Mouse (Mus musculus): ENCODE measurements around the gene Tmppe. TPM values are rescaled to one million over a fixed set of nuclear protein-coding genes. Genes with fewer than 3 reads are reported as not detected.

Tmppe gene
- polyA plus RNA-seq, 1 experiment from 2014 or later: 4.4 TPM

GRCm38 (mm10) chr9:114401685-114402080, 778 bp downstream of the Tmppe start:
- H3K4me2 ChIP-seq (replicated peaks; ENCODE audit: low read depth, low read length): peak overlapping the region; percentile 85
- 2% methylated on average over 16 of the region's 16 CpGs for WGBS
- peak overlapping the region; percentile 92 for H3K27ac ChIP-seq (ENCODE audit: low read length)
- H3K4me3 ChIP-seq (ENCODE audit: low read depth, low read length): peak overlapping the region; percentile 88
- H3K36me3 ChIP-seq (ENCODE audit: control insufficient read depth, insufficient read depth, low read length): peaks cover 10% of the 10 kb centered on the region; the same call in 1 of the 2 replicates
- H3K9me3 ChIP-seq (ENCODE audit: control insufficient read depth, low read depth, low read length): 0 out of 2 replicates have a peak, but pooled peaks cover 4% of the 10 kb centered on the region
- H3K27me3 ChIP-seq (ENCODE audit: control insufficient read depth, insufficient read depth, low read length): no peaks in the 10 kb centered on the region
- H3K4me1 ChIP-seq (ENCODE audit: control insufficient read depth, insufficient read depth, low read length): peaks cover 12% of the 10 kb centered on the region
- no peak; the same call in 1 of the 2 replicates for ATAC-seq (ENCODE audit: insufficient number of reproducible peaks, insufficient read depth, low FRiP score, low read depth)
- peak overlapping the region; percentile 81 for H3K9ac ChIP-seq (replicated peaks; ENCODE audit: low read depth, low read length)

DNA sequence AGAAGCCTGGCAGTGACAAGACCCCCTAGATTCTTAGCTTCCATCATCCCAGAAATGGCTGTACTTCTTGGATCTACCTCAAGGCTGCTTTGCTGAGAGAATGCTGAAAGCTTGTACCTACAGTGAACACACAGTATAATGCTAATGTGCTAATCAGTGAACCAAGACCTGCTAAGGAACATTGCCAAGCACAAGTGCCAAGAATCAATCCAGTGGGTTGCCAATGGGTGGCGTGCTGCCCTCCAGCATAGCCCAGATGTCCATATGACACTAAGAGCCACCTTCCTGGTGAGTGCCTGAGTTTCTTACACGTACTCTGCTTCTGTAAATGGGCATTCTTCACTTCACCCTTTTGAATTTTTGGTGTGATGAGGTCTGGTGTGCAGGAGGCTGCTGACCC, 6.8 kb downstream of the Tmppe start:
- no peak overlapping the region for H3K27ac ChIP-seq (ENCODE audit: low read length)
- no peak overlapping the region for H3K4me2 ChIP-seq (replicated peaks; ENCODE audit: low read depth, low read length)
- no peaks in the 10 kb centered on the region for H3K4me1 ChIP-seq (ENCODE audit: control insufficient read depth, insufficient read depth, low read length)
- H3K4me3 ChIP-seq (ENCODE audit: low read depth, low read length): no peak overlapping the region
- no peak overlapping the region for H3K9ac ChIP-seq (replicated peaks; ENCODE audit: low read depth, low read length)
- 84% methylated on average over 2 of the region's 2 CpGs for WGBS
- H3K36me3 ChIP-seq (ENCODE audit: control insufficient read depth, insufficient read depth, low read length): peaks cover 25% of the 10 kb centered on the region; the same call in 1 of the 2 replicates
- H3K27me3 ChIP-seq (ENCODE audit: control insufficient read depth, insufficient read depth, low read length): no peaks in the 10 kb centered on the region
- ATAC-seq (ENCODE audit: insufficient number of reproducible peaks, insufficient read depth, low FRiP score, low read depth): no peak
- 0 out of 2 replicates have a peak, but pooled peaks cover 4% of the 10 kb centered on the region for H3K9me3 ChIP-seq (ENCODE audit: control insufficient read depth, low read depth, low read length)

GRCm38 (mm10) chr9:114410313-114410862, 9.5 kb downstream of the Tmppe start:
- H3K27ac ChIP-seq (ENCODE audit: low read length): no peak overlapping the region
- H3K4me1 ChIP-seq (ENCODE audit: control insufficient read depth, insufficient read depth, low read length): no peaks in the 10 kb centered on the region
- no peak overlapping the region for H3K9ac ChIP-seq (replicated peaks; ENCODE audit: low read depth, low read length)
- H3K36me3 ChIP-seq (ENCODE audit: control insufficient read depth, insufficient read depth, low read length): peaks cover 20% of the 10 kb centered on the region; the same call in 1 of the 2 replicates
- H3K9me3 ChIP-seq (ENCODE audit: control insufficient read depth, low read depth, low read length): no peaks in the 10 kb centered on the region
- no peak for ATAC-seq (ENCODE audit: insufficient number of reproducible peaks, insufficient read depth, low FRiP score, low read depth)
- H3K4me2 ChIP-seq (replicated peaks; ENCODE audit: low read depth, low read length): no peak overlapping the region
- WGBS: 92% methylated on average over 11 of the region's 11 CpGs
- H3K4me3 ChIP-seq (ENCODE audit: low read depth, low read length): no peak overlapping the region
- no peaks in the 10 kb centered on the region for H3K27me3 ChIP-seq (ENCODE audit: control insufficient read depth, insufficient read depth, low read length)

DNA sequence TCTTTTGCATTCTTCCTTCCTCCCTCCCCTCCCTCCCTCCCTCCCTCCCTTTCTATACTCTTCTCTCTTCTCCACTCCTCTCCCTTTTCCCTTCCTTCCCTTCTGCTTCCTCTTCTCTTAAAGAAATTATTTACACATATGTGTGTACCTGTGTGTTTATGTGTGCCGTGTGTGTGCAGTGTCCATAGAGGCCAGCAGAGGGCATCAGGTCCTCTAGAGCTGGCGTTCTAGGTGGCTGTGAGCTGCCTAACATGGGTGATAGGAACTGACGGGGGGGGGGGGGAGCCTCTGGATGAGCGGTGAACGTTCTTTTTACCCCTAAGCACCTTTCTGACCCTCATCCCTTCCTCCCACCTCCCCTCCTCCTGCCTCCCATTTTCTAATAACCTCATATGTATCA, 10.4 kb downstream of the Tmppe start:
- H3K4me3 ChIP-seq (ENCODE audit: low read depth, low read length): no peak overlapping the region
- H3K9me3 ChIP-seq (ENCODE audit: control insufficient read depth, low read depth, low read length): no peaks in the 10 kb centered on the region
- ATAC-seq (ENCODE audit: insufficient number of reproducible peaks, insufficient read depth, low FRiP score, low read depth): no peak
- no peak overlapping the region for H3K4me2 ChIP-seq (replicated peaks; ENCODE audit: low read depth, low read length)
- H3K4me1 ChIP-seq (ENCODE audit: control insufficient read depth, insufficient read depth, low read length): no peaks in the 10 kb centered on the region
- peaks cover 15% of the 10 kb centered on the region; the same call in 1 of the 2 replicates for H3K36me3 ChIP-seq (ENCODE audit: control insufficient read depth, insufficient read depth, low read length)
- WGBS: 94% methylated on average over 5 of the region's 5 CpGs
- H3K27me3 ChIP-seq (ENCODE audit: control insufficient read depth, insufficient read depth, low read length): no peaks in the 10 kb centered on the region
- H3K27ac ChIP-seq (ENCODE audit: low read length): no peak overlapping the region
- H3K9ac ChIP-seq (replicated peaks; ENCODE audit: low read depth, low read length): no peak overlapping the region

GRCm38 (mm10) chr9:114412406-114412805, 11.5 kb downstream of the Tmppe start:
- ATAC-seq (ENCODE audit: insufficient number of reproducible peaks, insufficient read depth, low FRiP score, low read depth): no peak
- no peak overlapping the region for H3K27ac ChIP-seq (ENCODE audit: low read length)

GRCm38 (mm10) chr9:114413866-114414265, 13.0 kb downstream of the Tmppe start:
- H3K9me3 ChIP-seq (ENCODE audit: control insufficient read depth, low read depth, low read length): no peaks in the 10 kb centered on the region
- peaks cover 11% of the 10 kb centered on the region; the same call in 1 of the 2 replicates for H3K36me3 ChIP-seq (ENCODE audit: control insufficient read depth, insufficient read depth, low read length)
- H3K4me2 ChIP-seq (replicated peaks; ENCODE audit: low read depth, low read length): no peak overlapping the region
- H3K4me1 ChIP-seq (ENCODE audit: control insufficient read depth, insufficient read depth, low read length): no peaks in the 10 kb centered on the region
- no peak overlapping the region for H3K9ac ChIP-seq (replicated peaks; ENCODE audit: low read depth, low read length)
- H3K27ac ChIP-seq (ENCODE audit: low read length): no peak overlapping the region
- ATAC-seq (ENCODE audit: insufficient number of reproducible peaks, insufficient read depth, low FRiP score, low read depth): no peak
- WGBS: 85% methylated on average over 12 of the region's 12 CpGs
- H3K27me3 ChIP-seq (ENCODE audit: control insufficient read depth, insufficient read depth, low read length): no peaks in the 10 kb centered on the region
- H3K4me3 ChIP-seq (ENCODE audit: low read depth, low read length): no peak overlapping the region

More at GRCm38 (mm10) chr9:114412406-114412805, 11.5 kb downstream of the Tmppe start:
- Histone ChIP-seq H3K4me2 (replicated peaks; ENCODE audit: low read depth, low read length) (no peak overlapping the region), H3K9me3 (ENCODE audit: control insufficient read depth, low read depth, low read length) (no peaks in the 10 kb centered on the region), H3K36me3 (ENCODE audit: control insufficient read depth, insufficient read depth, low read length) (peaks cover 15% of the 10 kb centered on the region; the same call in 1 of the 2 replicates), H3K4me1 (ENCODE audit: control insufficient read depth, insufficient read depth, low read length) (no peaks in the 10 kb centered on the region), H3K4me3 (ENCODE audit: low read depth, low read length) (no peak overlapping the region), H3K9ac (replicated peaks; ENCODE audit: low read depth, low read length) (no peak overlapping the region), H3K27me3 (ENCODE audit: control insufficient read depth, insufficient read depth, low read length) (no peaks in the 10 kb centered on the region)
- WGBS: 89% methylated on average over 9 of the region's 9 CpGs

DNA sequence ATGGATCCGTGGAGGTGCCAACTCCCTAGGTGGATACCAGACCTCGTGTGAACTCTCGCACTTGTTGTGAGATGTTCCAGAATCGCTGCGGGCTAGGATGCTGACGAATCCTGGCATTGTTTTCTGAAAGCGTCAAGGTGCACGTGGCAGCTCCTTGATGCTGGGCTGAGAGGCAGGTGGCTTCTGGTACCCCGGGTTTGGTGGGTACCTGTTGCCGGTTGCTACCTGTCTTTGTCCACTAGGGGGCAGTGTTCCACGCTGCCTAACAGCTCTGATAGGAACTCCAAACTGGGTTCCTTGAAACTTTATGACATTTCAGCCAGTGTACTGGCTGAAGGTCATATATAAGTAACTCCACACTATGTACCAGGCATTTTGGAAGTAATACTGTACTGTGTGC, 14.8 kb downstream of the Tmppe start:
- Histone ChIP-seq H3K9me3 (ENCODE audit: control insufficient read depth, low read depth, low read length) (no peaks in the 10 kb centered on the region), H3K36me3 (ENCODE audit: control insufficient read depth, insufficient read depth, low read length) (0 out of 2 replicates have a peak, but pooled peaks cover under 1% of the 10 kb centered on the region), H3K4me1 (ENCODE audit: control insufficient read depth, insufficient read depth, low read length) (no peaks in the 10 kb centered on the region), H3K4me3 (ENCODE audit: low read depth, low read length) (no peak overlapping the region), H3K27ac (ENCODE audit: low read length) (no peak overlapping the region), H3K9ac (replicated peaks; ENCODE audit: low read depth, low read length) (no peak overlapping the region), H3K4me2 (replicated peaks; ENCODE audit: low read depth, low read length) (no peak overlapping the region), H3K27me3 (ENCODE audit: control insufficient read depth, insufficient read depth, low read length) (no peaks in the 10 kb centered on the region)
- no peak for ATAC-seq (ENCODE audit: insufficient number of reproducible peaks, insufficient read depth, low FRiP score, low read depth)
- 23% methylated on average over 11 of the region's 11 CpGs for WGBS

GRCm38 (mm10) chr9:114416646-114417517, 16.0 kb downstream of the Tmppe start:
- Histone ChIP-seq H3K9ac (replicated peaks; ENCODE audit: low read depth, low read length) (no peak overlapping the region), H3K9me3 (ENCODE audit: control insufficient read depth, low read depth, low read length) (no peaks in the 10 kb centered on the region), H3K4me2 (replicated peaks; ENCODE audit: low read depth, low read length) (no peak overlapping the region), H3K27ac (ENCODE audit: low read length) (no peak overlapping the region), H3K4me1 (ENCODE audit: control insufficient read depth, insufficient read depth, low read length) (no peaks in the 10 kb centered on the region), H3K27me3 (ENCODE audit: control insufficient read depth, insufficient read depth, low read length) (no peaks in the 10 kb centered on the region), H3K36me3 (ENCODE audit: control insufficient read depth, insufficient read depth, low read length) (no peaks in the 10 kb centered on the region), H3K4me3 (ENCODE audit: low read depth, low read length) (no peak overlapping the region)
- no peak for ATAC-seq (ENCODE audit: insufficient number of reproducible peaks, insufficient read depth, low FRiP score, low read depth)
- 88% methylated on average over 21 of the region's 21 CpGs for WGBS
